Mouse (Mus musculus) neural tube, embryonic 11.5 days (tissue): ENCODE data around the gene Gid4. TPM values are rescaled to one million over a fixed set of nuclear protein-coding genes. Genes with fewer than 3 reads are reported as not detected.
A peak's percentile ranks its signal among the peaks of the same experiment; 100 is the strongest.

Source experiments
- ATAC-seq: fragments of 200-750 bp; cut with Nextera tagmentation; 2 replicates; pipeline ENCODE4 v1.8.0; 2017; ENCODE audit warnings: moderate number of reproducible peaks, mild to moderate bottlenecking, moderate TSS enrichment, moderate library complexity; ENCODE audit not compliant: insufficient read depth, low FRiP score, low TSS enrichment
- DNase-seq: peaks from one replicate; pipeline ENCODE4 v3.0.0-alpha.2; 2015; ENCODE audit warnings: low spot score
- H3K27ac ChIP-seq: fragments of 300-500 bp; sonication (generic); 2 replicates; pipeline ENCODE4 v1.5.1; 2014; ENCODE audit warnings: low read depth, mild to moderate bottlenecking, low read length
- H3K27me3 ChIP-seq: fragments of 300-500 bp; sonication (generic); 2 replicates; pipeline ENCODE4 v1.6.1; 2014; ENCODE audit warnings: mild to moderate bottlenecking, low read length, mixed read lengths; ENCODE audit not compliant: control insufficient read depth, insufficient read depth
- H3K36me3 ChIP-seq: fragments of 300-500 bp; sonication (generic); 2 replicates; pipeline ENCODE4 v1.6.1; 2014; ENCODE audit warnings: mild to moderate bottlenecking, low read length, moderate library complexity, mixed read lengths; ENCODE audit not compliant: control insufficient read depth, insufficient read depth
- H3K4me1 ChIP-seq: fragments of 300-500 bp; sonication (generic); 2 replicates; pipeline ENCODE4 v1.6.1; 2014; ENCODE audit warnings: low read length, mixed read lengths; ENCODE audit not compliant: control insufficient read depth, insufficient read depth
- H3K4me2 ChIP-seq: fragments of 300-500 bp; sonication (generic); 2 replicates; pipeline ENCODE4 v1.6.1; 2014; ENCODE audit warnings: low read depth, mild to moderate bottlenecking, moderate library complexity
- H3K4me3 ChIP-seq: fragments of 300-500 bp; sonication (generic); 2 replicates; pipeline ENCODE4 v1.5.1; 2014; ENCODE audit warnings: low read depth, low read length
- H3K9ac ChIP-seq: fragments of 300-500 bp; sonication (generic); 2 replicates; pipeline ENCODE4 v1.6.1; 2014; ENCODE audit warnings: mild to moderate bottlenecking, low read length
- H3K9me3 ChIP-seq: fragments of 300-500 bp; sonication (generic); 2 replicates; pipeline ENCODE4 v1.6.1; 2016; ENCODE audit warnings: low read length; ENCODE audit not compliant: control insufficient read depth
- WGBS: fragments of 180-500 bp; shearing (Covaris S2); extraction: QIAGEN DNeasy Blood & Tissue Kit; methylation state at CpG from one replicate; pipeline ENCODE4 v1.1.7; 2014; 5-methylcytosine and 5-hydroxymethylcytosine counted together
- polyA plus RNA-seq: library from polyadenylated mRNA; unstranded; fragments of >200 nt; fragmentation: Nextera tagmentation; extraction: Ambion mirVana; gene quantifications from 2 replicates; pipeline ENCODE4 v1.2.1, GENCODE M21; 2014

Gid4 gene
- polyA plus RNA-seq, 1 experiment from 2014 or later: 29.9 TPM

- no peaks in the 10 kb centered on the region for H3K36me3 ChIP-seq
Measured at GRCm38 (mm10) chr11:60385946-60386345, 31.0 kb upstream of the Gid4 start.

GRCm38 (mm10) chr11:60387944-60388343, 29.0 kb upstream of the Gid4 start:
- no peaks in the 10 kb centered on the region for H3K27me3 ChIP-seq
- no peak for DNase-seq
- H3K36me3 ChIP-seq: no peaks in the 10 kb centered on the region
- no peaks in the 10 kb centered on the region for H3K9me3 ChIP-seq
- peaks cover 4% of the 10 kb centered on the region; the same call in 1 of the 2 replicates for H3K4me1 ChIP-seq
- H3K27ac ChIP-seq: no peak overlapping the region
- no peak overlapping the region for H3K4me2 ChIP-seq
- H3K4me3 ChIP-seq: no peak overlapping the region
- ATAC-seq: no peak
- 83% methylated on average over 2 of the region's 2 CpGs for whole genome bisulfite sequencing
- H3K9ac ChIP-seq: no peak overlapping the region

More at GRCm38 (mm10) chr11:60385946-60386345, 31.0 kb upstream of the Gid4 start:
- no peak overlapping the region for H3K4me2 ChIP-seq
- H3K27ac ChIP-seq: no peak overlapping the region
- ATAC-seq (no peak), DNase-seq (no peak)
- H3K4me3 ChIP-seq: no peak overlapping the region
- H3K9me3 ChIP-seq: no peaks in the 10 kb centered on the region
- 87% methylated on average over 5 of the region's 5 CpGs for WGBS
- no peak overlapping the region for H3K9ac ChIP-seq
- no peaks in the 10 kb centered on the region for H3K27me3 ChIP-seq
- H3K4me1 ChIP-seq: peaks cover 4% of the 10 kb centered on the region; the same call in 1 of the 2 replicates

- Histone ChIP-seq H3K4me2 (no peak overlapping the region), H3K27ac (no peak overlapping the region), H3K4me1 (no peaks in the 10 kb centered on the region), H3K9ac (no peak overlapping the region), H3K9me3 (no peaks in the 10 kb centered on the region), H3K4me3 (no peak overlapping the region), H3K27me3 (no peaks in the 10 kb centered on the region), H3K36me3 (no peaks in the 10 kb centered on the region)
- DNase-seq: no peak
- 86% methylated on average over 6 of the region's 6 CpGs for WGBS
- ATAC-seq: no peak
Measured at GRCm38 (mm10) chr11:60391346-60391745, 25.6 kb upstream of the Gid4 start.

- no peak for ATAC-seq
Measured at GRCm38 (mm10) chr11:60396546-60396945, 20.4 kb upstream of the Gid4 start.

GRCm38 (mm10) chr11:60397172-60397571, 19.8 kb upstream of the Gid4 start:
- ATAC-seq (no peak), DNase-seq (no peak)
- H3K27me3 ChIP-seq: no peaks in the 10 kb centered on the region
- peaks cover 5% of the 10 kb centered on the region; the same call in 1 of the 2 replicates for H3K36me3 ChIP-seq
- no peak overlapping the region for H3K4me3 ChIP-seq
- H3K4me1 ChIP-seq: no peaks in the 10 kb centered on the region
- no peak overlapping the region for H3K9ac ChIP-seq
- H3K27ac ChIP-seq: no peak overlapping the region
- no peak overlapping the region for H3K4me2 ChIP-seq
- H3K9me3 ChIP-seq: no peaks in the 10 kb centered on the region
- WGBS: 93% methylated on average over 2 of the region's 2 CpGs

More at GRCm38 (mm10) chr11:60396546-60396945, 20.4 kb upstream of the Gid4 start:
- Histone ChIP-seq H3K9me3 (no peaks in the 10 kb centered on the region), H3K4me3 (no peak overlapping the region), H3K4me2 (no peak overlapping the region), H3K4me1 (no peaks in the 10 kb centered on the region), H3K27ac (no peak overlapping the region), H3K27me3 (no peaks in the 10 kb centered on the region), H3K36me3 (peaks cover 5% of the 10 kb centered on the region; the same call in 1 of the 2 replicates), H3K9ac (no peak overlapping the region)
- DNase-seq: peak; percentile 29
- WGBS: 83% methylated on average over 6 of the region's 6 CpGs

GRCm38 (mm10) chr11:60406606-60407005, 10.3 kb upstream of the Gid4 start:
- no peak for DNase-seq
- no peak overlapping the region for H3K27ac ChIP-seq
- H3K9ac ChIP-seq: no peak overlapping the region
- no peaks in the 10 kb centered on the region for H3K4me1 ChIP-seq
- 100% methylated on average over 1 of the region's 1 CpGs for WGBS
- no peak overlapping the region for H3K4me3 ChIP-seq
- no peak overlapping the region for H3K4me2 ChIP-seq
- no peaks in the 10 kb centered on the region for H3K27me3 ChIP-seq
- no peaks in the 10 kb centered on the region for H3K9me3 ChIP-seq
- no peak for ATAC-seq
- H3K36me3 ChIP-seq: peaks cover 2% of the 10 kb centered on the region; the same call in 1 of the 2 replicates

- Histone ChIP-seq H3K27ac (no peak overlapping the region), H3K9me3 (no peaks in the 10 kb centered on the region), H3K4me2 (no peak overlapping the region), H3K4me1 (peaks cover 7% of the 10 kb centered on the region; the same call in 1 of the 2 replicates), H3K9ac (no peak overlapping the region), H3K27me3 (no peaks in the 10 kb centered on the region), H3K36me3 (no peaks in the 10 kb centered on the region), H3K4me3 (no peak overlapping the region)
- ATAC-seq (no peak), DNase-seq (peak; percentile 69)
- 15% methylated on average over 3 of the region's 3 CpGs for WGBS
Measured at GRCm38 (mm10) chr11:60412173-60412572, 4.8 kb upstream of the Gid4 start.

- ATAC-seq: no peak
- no peak overlapping the region for H3K27ac ChIP-seq
- H3K4me1 ChIP-seq: peaks cover 7% of the 10 kb centered on the region; the same call in 1 of the 2 replicates
- H3K27me3 ChIP-seq: no peaks in the 10 kb centered on the region
- no peak for DNase-seq
- no peaks in the 10 kb centered on the region for H3K9me3 ChIP-seq
- no peaks in the 10 kb centered on the region for H3K36me3 ChIP-seq
- no peak overlapping the region for H3K4me2 ChIP-seq
- no peak overlapping the region for H3K9ac ChIP-seq
- no peak overlapping the region for H3K4me3 ChIP-seq
- 91% methylated on average over 2 of the region's 2 CpGs for WGBS
Measured at GRCm38 (mm10) chr11:60412921-60413320, 4.0 kb upstream of the Gid4 start.

- Histone ChIP-seq H3K4me1 (peaks cover 17% of the 10 kb centered on the region), H3K4me2 (peak overlapping the region; percentile 85), H3K9ac (peak overlapping the region; percentile 82), H3K36me3 (no peaks in the 10 kb centered on the region), H3K4me3 (peak overlapping the region; percentile 74), H3K27ac (no peak overlapping the region), H3K27me3 (no peaks in the 10 kb centered on the region), H3K9me3 (no peaks in the 10 kb centered on the region)
- peak; percentile 52 for ATAC-seq
- WGBS: under 1% methylated on average over 21 of the region's 21 CpGs
- DNase-seq: no peak
Measured at GRCm38 (mm10) chr11:60416590-60416962, 369 bp upstream of the Gid4 start.
